Mouse (Mus musculus): ENCODE data around the gene Aqr. TPM values are rescaled to one million over a fixed set of nuclear protein-coding genes. Genes with fewer than 3 reads are reported as not detected.
A peak's percentile ranks its signal among the peaks of the same experiment; 100 is the strongest.
"Not testable (repeated sequence)": the region's sequence is repeated elsewhere in the genome, so short reads cannot be mapped to it uniquely, and the experiment has no call there.

Gene Aqr
- total RNA-seq (2014; rRNA removed), result 25.2 and 31.9 TPM in 2 replicates
- polyA plus RNA-seq (2015; fragmentation: Nextera tagmentation; extraction: Ambion mirVana), result 20.0 and 22.0 TPM in 2 replicates

GRCm38 (mm10) chr2:114186924-114187323 lies at the start of gene Aqr:
Aqr (minus strand) TSS chr2:114187024.
- not testable (repeated sequence) for ATAC-seq; H3K9ac ChIP-seq; H3K4me2 ChIP-seq (ENCODE audit: low read depth); H3K9me3 ChIP-seq (ENCODE audit: low read length); H3K27ac ChIP-seq (ENCODE audit: low read depth, low read length); H3K36me3 ChIP-seq (ENCODE audit: insufficient read depth); H3K27me3 ChIP-seq (ENCODE audit: insufficient read depth, low read length); H3K4me1 ChIP-seq (ENCODE audit: insufficient read depth); H3K4me3 ChIP-seq (ENCODE audit: low read depth, low read length); DNase-seq
- WGBS, result 100% methylated on average over 1 of the region's 6 CpGs

GRCm38 (mm10) chr2:114236566-114236965 lies 49.7 kb upstream of the Aqr start:
- Histone ChIP-seq H3K27ac (ENCODE audit: low read depth, low read length) (no peak overlapping the region), H3K9ac (no peak overlapping the region), H3K4me2 (ENCODE audit: low read depth) (no peak overlapping the region), H3K27me3 (ENCODE audit: insufficient read depth, low read length) (no peaks in the 10 kb centered on the region), H3K9me3 (ENCODE audit: low read length) (no peaks in the 10 kb centered on the region), H3K4me1 (ENCODE audit: insufficient read depth) (no peaks in the 10 kb centered on the region), H3K4me3 (ENCODE audit: low read depth, low read length) (no peak overlapping the region), H3K36me3 (ENCODE audit: insufficient read depth) (no peaks in the 10 kb centered on the region)
- ATAC-seq (peak; percentile 48; the same call in 1 of the 2 replicates), DNase-seq (peak; percentile 47)
- TF ChIP-seq CTCF (IDR thresholded peaks at IDR 0.05; ENCODE audit: low read depth), result no peak
- 93% methylated on average over 1 of the region's 1 CpGs for WGBS

GRCm38 (mm10) chr2:114235584-114235983 lies 48.8 kb upstream of the Aqr start:
- TF ChIP-seq CTCF (IDR thresholded peaks at IDR 0.05; ENCODE audit: low read depth), result no peak
- Histone ChIP-seq H3K27me3 (ENCODE audit: insufficient read depth, low read length) (no peaks in the 10 kb centered on the region), H3K27ac (ENCODE audit: low read depth, low read length) (no peak overlapping the region), H3K9me3 (ENCODE audit: low read length) (no peaks in the 10 kb centered on the region), H3K9ac (no peak overlapping the region), H3K4me3 (ENCODE audit: low read depth, low read length) (no peak overlapping the region), H3K4me2 (ENCODE audit: low read depth) (no peak overlapping the region), H3K36me3 (ENCODE audit: insufficient read depth) (no peaks in the 10 kb centered on the region), H3K4me1 (ENCODE audit: insufficient read depth) (no peaks in the 10 kb centered on the region)
- WGBS, result 86% methylated on average over 3 of the region's 3 CpGs
- ATAC-seq (no peak), DNase-seq (no peak)

- Histone ChIP-seq H3K27ac (ENCODE audit: low read depth, low read length) (no peak overlapping the region), H3K4me3 (ENCODE audit: low read depth, low read length) (no peak overlapping the region), H3K4me1 (ENCODE audit: insufficient read depth) (no peaks in the 10 kb centered on the region), H3K9me3 (ENCODE audit: low read length) (no peaks in the 10 kb centered on the region), H3K9ac (no peak overlapping the region), H3K27me3 (ENCODE audit: insufficient read depth, low read length) (no peaks in the 10 kb centered on the region), H3K36me3 (ENCODE audit: insufficient read depth) (no peaks in the 10 kb centered on the region), H3K4me2 (ENCODE audit: low read depth) (no peak overlapping the region)
- WGBS, result 59% methylated on average over 2 of the region's 2 CpGs
- no peak for TF ChIP-seq CTCF (IDR thresholded peaks at IDR 0.05; ENCODE audit: low read depth)
- no peak for DNase-seq
- no peak for ATAC-seq
Measured at GRCm38 (mm10) chr2:114231248-114231647, 44.4 kb upstream of the Aqr start.

GRCm38 (mm10) chr2:114228672-114229071 lies 41.8 kb upstream of the Aqr start:
- Histone ChIP-seq H3K36me3 (ENCODE audit: insufficient read depth) (no peaks in the 10 kb centered on the region), H3K9me3 (ENCODE audit: low read length) (no peaks in the 10 kb centered on the region), H3K4me2 (ENCODE audit: low read depth) (no peak overlapping the region), H3K27me3 (ENCODE audit: insufficient read depth, low read length) (no peaks in the 10 kb centered on the region), H3K4me1 (ENCODE audit: insufficient read depth) (no peaks in the 10 kb centered on the region), H3K4me3 (ENCODE audit: low read depth, low read length) (no peak overlapping the region), H3K9ac (no peak overlapping the region), H3K27ac (ENCODE audit: low read depth, low read length) (no peak overlapping the region)
- DNase-seq (peak; percentile 6), ATAC-seq (peak; percentile 42; the same call in 1 of the 2 replicates)
- 67% methylated on average over 2 of the region's 2 CpGs for whole genome bisulfite sequencing
- no peak for TF ChIP-seq CTCF (IDR thresholded peaks at IDR 0.05; ENCODE audit: low read depth)

- H3K27ac ChIP-seq (ENCODE audit: low read depth, low read length), result no peak overlapping the region
- H3K27me3 ChIP-seq (ENCODE audit: insufficient read depth, low read length), result no peaks in the 10 kb centered on the region
- no peak overlapping the region for H3K9ac ChIP-seq
- no peak for ATAC-seq
- H3K4me3 ChIP-seq (ENCODE audit: low read depth, low read length), result no peak overlapping the region
- no peak for TF ChIP-seq CTCF (IDR thresholded peaks at IDR 0.05; ENCODE audit: low read depth)
- whole genome bisulfite sequencing, result 73% methylated on average over 6 of the region's 6 CpGs
- no peaks in the 10 kb centered on the region for H3K9me3 ChIP-seq (ENCODE audit: low read length)
- peaks cover 6% of the 10 kb centered on the region for H3K4me1 ChIP-seq (ENCODE audit: insufficient read depth)
- no peak for DNase-seq
- no peaks in the 10 kb centered on the region for H3K36me3 ChIP-seq (ENCODE audit: insufficient read depth)
- no peak overlapping the region for H3K4me2 ChIP-seq (ENCODE audit: low read depth)
Measured at GRCm38 (mm10) chr2:114205036-114205435, 18.2 kb upstream of the Aqr start.

- Histone ChIP-seq H3K27me3 (ENCODE audit: insufficient read depth, low read length) (no peaks in the 10 kb centered on the region), H3K4me1 (ENCODE audit: insufficient read depth) (peaks cover 11% of the 10 kb centered on the region), H3K4me2 (ENCODE audit: low read depth) (peak overlapping the region; percentile 65), H3K27ac (ENCODE audit: low read depth, low read length) (no peak overlapping the region; the same call in 1 of the 2 replicates), H3K36me3 (ENCODE audit: insufficient read depth) (no peaks in the 10 kb centered on the region; the same call in 1 of the 2 replicates), H3K4me3 (ENCODE audit: low read depth, low read length) (peak overlapping the region; percentile 68), H3K9ac (peak overlapping the region; percentile 82), H3K9me3 (ENCODE audit: low read length) (no peaks in the 10 kb centered on the region)
- ATAC-seq (peak; percentile 28; the same call in 1 of the 2 replicates), DNase-seq (no peak)
- WGBS, result 28% methylated on average over 4 of the region's 4 CpGs
- TF ChIP-seq CTCF (IDR thresholded peaks at IDR 0.05; ENCODE audit: low read depth), result no peak
Measured at GRCm38 (mm10) chr2:114201574-114201973, 14.8 kb upstream of the Aqr start.
